Mouse (Mus musculus) NIH3T3 (cell line): ENCODE measurements around the gene 4632433K11Rik.
"Not testable (repeated sequence)": the region's sequence is repeated elsewhere in the genome, so short reads cannot be mapped to it uniquely, and the experiment has no call there.

Experiments used
- DNase-seq: peaks from one replicate; pipeline ENCODE4 v3.0.0-alpha.2; 2012; ENCODE audit warnings: low read depth

The 4632433K11Rik gene

DNA sequence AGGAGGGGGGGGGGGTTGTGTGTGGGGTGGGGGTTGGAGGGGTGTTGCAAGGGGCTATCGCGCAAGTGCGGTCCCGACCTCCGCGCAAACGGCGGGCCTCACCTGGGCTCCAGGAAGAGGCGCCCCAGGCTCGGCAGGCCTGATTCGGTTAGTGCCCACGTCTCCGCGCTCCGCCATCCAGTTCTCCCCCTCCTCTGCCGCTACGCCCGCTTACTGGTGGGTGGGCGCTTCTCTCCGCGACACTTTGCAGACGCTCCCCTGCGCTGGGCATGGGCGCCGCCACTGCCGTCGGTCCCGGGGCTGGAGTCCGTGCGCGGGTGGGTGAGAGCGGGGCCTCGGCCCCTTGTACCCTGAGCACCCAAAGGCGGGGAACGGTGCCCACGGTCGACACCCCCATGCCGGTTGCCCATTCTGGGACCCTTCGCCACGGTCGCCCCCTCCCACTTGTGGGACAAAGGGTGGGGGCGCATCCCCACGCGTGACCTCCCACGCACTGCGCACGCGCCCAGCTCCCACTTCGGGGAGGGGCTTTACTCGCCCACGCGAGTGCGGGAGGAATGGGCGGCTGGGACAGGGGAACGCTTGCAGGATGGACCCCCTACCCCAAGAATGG, 22.8 kb downstream of the 4632433K11Rik start:
- DNase-seq: no peak

DNA sequence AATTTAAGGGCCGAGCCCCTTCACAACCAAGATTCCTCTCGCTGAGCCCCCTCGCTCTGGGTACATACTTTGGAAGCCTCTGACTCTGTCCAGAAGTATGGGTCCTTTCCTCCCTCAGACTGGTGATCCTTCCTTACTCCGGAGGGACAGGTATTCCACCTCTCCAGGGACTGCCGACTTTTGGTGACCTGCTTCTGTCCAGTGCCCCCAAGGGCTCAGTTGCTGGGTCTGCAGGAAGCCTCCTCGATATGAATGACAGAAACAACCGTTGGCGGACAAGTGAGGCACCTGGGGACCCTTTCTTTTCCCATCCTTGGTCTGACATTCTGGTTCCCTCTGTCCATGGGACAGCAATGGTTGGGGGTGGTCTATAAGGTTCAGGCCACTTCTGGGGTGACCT, 23.5 kb downstream of the 4632433K11Rik start:
- no peak for DNase-seq

DNA sequence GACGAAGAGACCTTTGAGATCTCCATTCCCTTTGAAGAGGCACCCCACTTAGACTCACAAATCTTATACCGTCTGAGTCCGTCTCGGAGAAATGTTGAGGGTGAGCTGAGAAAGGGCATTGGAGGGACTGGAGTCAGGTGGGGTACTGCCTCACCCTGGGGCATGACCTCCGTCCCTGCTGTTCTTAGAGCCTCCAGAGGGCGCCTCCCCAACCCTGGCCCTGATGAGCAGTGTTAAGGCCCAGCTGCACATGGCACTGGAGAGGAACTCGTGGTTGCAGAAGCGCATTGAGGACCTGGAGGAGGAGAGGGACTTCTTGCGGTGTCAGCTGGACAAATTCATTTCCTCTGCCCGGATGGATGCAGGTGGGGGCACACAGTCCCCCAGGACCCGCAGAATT, 23.9 kb downstream of the 4632433K11Rik start:
- no peak for DNase-seq

DNA sequence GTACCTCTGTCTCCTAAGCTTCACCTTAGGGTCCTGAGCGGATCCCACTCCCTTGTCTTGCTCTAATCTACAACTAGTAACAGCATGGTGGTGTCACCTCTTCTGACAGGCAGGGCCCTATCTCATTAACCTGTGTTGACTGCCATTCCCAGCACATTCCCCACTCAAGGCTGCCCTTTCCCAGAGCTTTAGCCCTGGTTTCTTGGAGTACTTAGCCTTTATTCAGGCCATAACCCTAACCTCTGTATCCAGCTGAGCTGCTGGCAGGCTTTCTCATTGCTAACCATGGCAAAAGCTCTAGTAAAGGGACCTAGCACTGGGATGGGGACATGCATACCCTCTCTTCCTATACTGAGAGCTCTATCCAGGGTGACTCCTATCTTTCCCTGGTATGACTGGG, 24.7 kb downstream of the 4632433K11Rik start:
- no peak for DNase-seq

DNA sequence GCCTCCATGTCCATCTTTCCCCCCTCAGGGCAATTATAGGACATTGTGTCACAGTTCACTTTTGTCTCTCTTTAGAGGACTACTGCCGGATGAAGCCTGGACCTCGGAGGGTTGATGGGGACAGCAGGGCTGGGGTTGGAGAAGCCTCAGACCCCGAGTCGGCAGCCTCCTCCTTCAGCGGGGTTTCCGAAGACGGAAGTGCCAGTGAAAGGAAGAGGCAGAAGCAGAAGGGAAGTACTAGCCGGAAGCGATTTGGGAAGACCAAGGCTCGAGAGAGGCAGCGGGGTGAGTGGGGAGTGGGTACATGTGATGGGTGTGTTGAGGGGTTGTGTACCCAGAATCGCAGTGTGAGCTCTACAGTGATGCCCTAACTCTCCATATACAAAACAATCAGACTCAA, 25.5 kb downstream of the 4632433K11Rik start:
- DNase-seq: no peak

DNA sequence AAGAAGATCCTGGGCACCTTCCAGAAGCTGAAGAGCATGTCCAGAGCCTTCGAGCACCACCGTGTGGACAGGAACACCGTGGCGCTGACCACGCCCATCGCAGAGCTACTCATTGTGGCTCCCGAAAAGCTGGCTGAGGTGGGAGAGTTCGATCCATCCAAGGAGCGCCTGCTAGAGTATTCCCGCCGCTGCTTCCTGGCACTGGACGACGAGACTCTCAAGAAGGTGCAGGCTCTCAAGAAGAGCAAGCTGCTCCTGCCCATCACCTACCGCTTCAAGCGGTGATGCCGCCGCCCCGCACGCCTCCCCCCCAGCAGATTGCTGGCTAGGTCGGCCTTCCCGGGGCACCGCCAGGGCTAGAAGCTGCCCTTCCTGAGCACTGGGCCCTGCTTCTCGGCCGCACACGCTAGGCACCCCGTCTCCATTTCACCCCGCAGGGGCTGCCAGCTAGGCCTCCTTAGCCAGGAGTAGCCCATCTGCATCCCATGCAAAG, 26.4 kb downstream of the 4632433K11Rik start:
- DNase-seq: peak; percentile 96

DNA sequence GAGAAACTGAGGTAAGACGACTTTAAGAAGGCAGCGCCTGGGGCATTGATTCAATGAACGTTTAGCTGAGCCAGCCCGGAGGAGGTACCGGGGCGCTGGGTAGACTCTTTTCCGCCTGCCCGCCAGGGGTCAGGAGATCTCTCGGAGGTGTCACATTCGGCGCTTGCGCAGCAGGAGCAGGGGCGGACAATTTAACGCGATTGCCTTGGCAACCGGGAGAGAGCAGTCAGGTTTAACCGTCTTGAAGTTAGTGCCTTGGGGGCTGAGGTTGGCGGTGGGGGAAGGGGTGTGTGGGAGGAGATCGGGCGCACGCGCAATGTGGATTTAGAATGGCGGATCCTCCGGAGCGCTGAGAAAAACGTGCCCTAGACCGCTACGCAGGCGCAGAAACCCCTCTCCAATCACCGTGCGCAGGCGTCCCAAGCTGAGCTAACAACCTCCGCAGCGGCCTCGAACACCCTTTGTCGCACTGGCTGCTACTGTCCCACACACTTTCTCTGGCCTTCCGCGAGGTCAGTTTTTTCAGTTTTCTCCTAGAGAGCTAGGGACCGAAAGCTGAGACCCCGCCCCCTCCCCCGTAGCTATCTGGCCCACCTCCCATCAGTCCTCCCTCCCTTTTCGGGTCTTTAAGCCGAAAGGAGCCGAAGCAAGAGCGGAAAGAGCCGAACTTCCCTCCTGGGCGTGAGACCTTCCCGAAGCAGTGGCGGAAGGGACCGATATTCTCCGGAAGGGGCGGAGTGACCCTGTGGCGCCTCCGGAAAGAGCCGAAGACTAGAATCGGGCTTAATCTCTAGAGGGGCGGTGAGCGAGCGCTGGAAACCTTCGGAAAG, 27.2 kb downstream of the 4632433K11Rik start:
- DNase-seq: peak; percentile 99

DNA sequence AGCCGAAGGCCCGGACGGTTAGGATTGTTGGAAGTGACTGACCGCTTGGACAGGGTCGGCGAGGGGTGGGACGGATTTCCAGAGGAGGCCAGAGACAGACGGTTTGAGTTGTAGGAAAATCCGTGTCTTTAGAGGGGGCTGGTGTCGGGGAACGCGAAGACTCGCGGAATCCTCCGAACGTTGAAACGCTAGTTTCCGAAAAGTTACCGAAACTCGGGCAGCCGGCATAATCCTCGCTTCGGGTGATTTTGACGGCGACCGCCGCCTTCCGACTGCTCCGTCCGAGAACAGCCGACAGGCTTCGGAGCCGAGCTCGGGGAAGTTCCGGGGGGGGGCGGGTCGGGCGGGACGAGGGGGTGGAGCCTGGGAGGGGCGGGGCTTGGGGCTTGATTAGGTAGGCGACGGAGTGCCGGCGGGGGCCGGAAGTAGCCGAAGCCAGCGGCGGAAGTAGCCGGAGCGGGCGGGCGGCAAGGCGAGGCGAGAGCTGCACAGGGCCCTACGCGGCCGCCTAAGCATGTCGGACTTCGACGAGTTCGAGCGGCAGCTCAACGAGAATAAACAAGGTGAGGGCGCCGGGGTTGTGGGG, 27.9 kb downstream of the 4632433K11Rik start, which contains the start of gene U2af2:
Gene U2af2, plus strand, starts transcription at position 370 of the 586 bp plus-strand sequence.
- peak; percentile 95 for DNase-seq

DNA sequence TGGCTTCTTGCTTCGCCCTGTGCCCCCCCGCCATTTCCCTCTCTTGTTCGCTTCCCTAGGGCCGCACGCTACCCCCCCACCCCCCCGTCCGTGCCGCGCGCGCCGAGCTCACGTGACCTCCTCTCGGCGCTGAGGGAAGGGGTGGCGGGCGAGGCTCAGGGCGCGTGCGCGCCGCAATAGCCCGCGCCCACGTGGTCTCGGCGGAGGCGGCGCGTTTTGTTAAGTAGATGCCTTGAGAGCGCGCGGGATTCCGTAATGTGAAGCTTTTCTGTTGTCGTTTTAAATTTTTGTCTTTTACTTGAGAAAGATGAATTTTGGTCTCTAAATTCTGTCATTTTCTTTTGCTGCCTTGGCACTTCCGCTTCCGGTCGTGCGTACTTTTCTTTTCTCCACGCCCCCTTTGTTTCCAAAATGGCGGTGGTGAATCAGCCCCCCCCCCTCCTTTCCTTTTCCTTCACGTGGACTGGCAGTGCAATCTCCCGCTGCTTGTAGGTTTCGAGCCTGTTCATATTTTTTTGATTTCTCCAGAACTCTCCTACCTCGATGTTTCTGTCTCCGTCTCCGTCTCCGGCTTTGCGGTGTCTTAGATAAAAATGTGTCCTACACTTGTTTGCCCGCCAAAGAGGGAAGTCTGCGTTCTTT, 28.6 kb downstream of the 4632433K11Rik start:
- peak; percentile 89 for DNase-seq

DNA sequence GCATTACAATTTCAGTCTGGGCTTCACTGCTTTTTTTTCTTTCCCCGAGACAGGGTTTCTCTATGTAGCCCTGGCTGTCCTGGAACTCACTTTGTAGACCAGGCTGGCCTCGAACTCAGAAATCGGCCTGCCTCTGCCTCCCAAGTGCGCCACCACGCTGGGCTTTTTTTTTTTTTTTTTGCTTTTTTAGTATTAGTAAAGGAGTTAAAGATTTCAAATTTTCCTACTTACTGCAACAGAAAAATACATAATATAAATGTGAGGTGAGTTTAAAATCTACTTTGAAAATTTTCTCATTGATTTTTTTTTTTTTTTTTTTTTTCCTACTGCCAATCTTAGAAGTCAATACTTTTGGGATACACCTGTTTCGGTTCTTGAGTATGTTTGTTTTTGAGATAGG, 31.0 kb downstream of the 4632433K11Rik start:
- DNase-seq: no peak

DNA sequence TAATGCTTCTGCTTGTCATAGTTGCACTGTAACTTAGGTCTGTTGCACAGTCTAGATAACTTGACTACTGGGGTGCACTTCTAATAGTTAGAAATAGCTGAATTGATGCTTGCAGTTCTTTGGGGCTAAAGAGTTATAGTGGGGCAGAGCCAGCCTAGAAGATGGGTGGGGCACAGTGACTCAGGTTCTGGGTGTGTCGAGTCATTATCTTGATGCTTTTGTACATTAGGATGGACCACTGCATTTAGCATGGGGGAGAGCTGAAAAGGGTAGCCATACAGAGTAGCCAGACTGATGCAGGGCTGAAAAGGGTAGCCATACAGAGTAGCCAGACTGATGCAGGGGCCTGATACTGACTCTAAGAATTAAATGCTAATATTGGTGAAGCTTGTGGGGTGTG, 39.7 kb downstream of the 4632433K11Rik start:
- DNase-seq: no peak

DNA sequence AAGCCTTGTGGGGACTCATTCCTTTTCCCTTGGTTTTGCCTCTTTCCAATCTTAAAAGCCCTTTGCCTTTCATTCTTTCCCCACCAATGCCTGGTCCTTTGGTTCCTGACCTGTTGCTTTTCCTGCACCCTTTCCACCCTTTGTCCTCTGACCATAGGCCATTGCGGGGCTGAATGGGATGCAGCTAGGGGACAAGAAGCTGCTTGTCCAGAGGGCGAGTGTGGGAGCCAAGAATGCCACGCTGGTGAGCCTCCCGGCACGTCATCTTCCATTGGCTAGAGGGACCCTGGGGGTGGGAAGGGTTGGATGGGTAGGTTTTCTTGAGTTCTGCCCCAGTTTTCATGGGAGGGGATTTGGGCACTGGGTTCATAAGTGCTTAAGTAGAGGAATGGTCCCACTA, 41.1 kb downstream of the 4632433K11Rik start:
- DNase-seq: no peak

DNA sequence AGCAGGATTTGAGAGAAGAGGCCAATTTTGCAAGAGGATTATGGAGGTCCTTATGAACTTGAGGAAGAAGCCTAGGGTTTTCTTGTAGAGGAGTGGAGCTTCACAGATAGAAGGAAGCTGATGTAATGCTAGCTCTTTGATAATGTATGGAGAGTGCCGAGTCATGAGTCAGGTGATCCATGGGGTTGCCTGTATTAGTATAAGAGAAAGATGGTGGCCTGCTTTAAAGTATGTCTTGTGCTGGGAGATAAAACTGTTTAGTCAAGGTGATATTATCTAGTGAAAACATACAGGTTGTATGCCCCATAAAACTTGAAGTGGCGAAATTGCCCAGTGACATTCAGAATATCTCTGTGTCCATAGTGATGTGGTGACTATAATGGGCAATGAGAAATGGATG, 43.0 kb downstream of the 4632433K11Rik start:
- no peak for DNase-seq

DNA sequence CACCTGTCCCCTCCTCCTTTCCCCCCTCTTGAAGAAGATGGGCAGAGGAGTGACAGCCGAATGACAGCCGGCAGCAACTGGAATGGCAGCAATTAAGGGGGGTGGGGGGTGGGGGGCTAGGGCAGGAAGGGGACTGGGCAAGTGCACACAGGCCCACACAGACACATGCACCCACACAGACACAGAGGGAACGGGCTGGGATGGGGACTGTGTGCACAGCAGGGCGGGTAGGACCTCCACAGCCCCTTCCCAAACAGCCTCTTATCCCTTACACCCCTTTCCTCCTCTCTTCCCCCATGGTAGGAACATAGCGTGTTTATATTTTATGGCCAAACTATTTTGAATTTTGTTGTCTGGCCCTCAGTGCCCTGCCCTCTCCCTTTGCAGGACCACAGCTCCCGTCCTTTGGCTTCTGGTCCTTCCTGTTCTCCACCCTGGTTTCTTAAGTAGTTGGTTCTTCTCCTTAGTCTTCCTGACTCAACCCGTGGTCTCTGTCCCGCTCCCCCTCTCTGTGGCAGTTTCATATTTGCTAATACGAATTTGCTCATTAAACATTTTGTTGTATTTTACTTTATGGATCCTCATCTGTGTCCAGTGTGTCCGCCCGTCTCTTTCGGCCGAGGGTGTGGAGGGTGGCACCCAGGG, 45.6 kb downstream of the 4632433K11Rik start:
- not testable (repeated sequence) for DNase-seq

DNA sequence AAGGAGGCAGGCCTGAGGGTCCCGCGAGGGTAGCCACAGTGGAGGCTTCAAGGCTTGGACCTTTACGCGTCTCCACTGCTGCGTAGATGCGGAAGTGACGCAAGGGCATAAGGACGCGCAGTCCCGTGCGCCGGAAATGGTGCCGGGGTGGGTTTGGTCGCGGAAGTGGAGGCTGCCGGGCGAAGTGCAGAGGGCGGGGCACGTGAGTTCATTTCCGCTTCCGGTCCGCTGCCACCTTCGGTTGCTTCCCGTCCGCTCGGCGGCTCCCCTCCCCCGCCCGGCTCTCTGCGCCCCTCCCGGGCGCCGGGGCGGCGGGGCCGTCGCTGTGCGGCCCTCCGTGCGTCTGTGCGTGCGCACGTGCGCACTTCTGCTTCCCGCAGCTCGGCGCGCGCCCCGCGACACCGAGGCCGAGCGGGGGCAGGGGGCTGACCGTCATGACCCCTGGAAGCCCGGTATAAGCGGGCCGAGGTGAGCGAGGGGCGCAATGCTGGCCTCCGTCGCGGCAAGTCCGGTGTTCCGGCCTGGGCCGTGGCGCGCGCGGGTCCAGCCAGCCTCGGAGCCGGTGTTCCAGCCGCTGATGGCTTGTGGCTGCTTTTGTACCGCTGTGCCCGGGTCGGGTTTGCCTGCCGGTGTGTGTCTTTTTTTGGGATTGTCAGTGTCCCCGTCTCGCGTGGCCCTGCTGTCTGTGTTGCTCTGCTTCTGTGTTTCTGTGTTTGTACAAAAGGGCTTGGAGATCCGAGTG, 46.3 kb downstream of the 4632433K11Rik start, which contains the start of gene Epn1:
Gene Epn1, plus strand, starts transcription at position 226 of the 742 bp plus-strand sequence.
- peak; percentile 96 for DNase-seq

DNA sequence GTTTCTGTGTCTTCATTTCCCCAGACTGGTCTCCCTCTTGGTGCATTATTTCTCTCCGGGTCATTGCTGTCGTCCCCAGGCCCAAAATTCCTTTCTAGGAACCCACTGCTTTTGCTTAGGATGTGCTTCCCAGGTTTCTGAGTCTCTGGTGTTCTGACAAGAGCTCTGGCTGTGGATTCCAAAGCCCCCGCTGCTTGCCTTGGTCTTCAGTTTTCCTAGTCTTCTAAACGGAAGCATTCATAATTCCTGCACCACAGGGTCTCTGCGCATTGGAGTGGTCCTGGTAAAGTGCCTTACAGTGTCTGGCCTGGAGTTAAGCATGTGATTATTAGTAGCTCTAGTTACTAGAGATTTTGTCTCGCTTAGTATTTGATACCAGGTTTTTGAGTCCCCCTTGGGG, 46.9 kb downstream of the 4632433K11Rik start:
- DNase-seq: peak; percentile 38

DNA sequence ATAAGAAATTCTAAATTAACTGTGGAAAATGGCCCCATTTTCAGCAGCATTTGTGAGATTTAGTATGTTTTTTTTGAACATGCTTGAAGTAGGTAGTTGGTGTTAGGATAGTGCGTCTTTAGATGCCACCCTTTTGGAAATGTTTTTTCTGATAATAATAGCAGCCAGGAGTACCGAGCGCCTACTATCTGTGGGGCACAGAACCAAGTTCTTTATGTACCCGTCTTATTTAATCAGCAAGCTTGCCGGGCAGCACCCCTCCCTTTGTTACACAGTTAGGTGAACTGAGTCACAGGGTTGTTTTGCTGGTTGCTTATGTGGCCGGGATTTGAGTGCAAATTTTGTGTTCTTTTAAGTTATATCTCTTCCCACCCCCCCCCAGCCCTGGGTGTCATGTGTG, 47.3 kb downstream of the 4632433K11Rik start:
- peak; percentile 34 for DNase-seq

DNA sequence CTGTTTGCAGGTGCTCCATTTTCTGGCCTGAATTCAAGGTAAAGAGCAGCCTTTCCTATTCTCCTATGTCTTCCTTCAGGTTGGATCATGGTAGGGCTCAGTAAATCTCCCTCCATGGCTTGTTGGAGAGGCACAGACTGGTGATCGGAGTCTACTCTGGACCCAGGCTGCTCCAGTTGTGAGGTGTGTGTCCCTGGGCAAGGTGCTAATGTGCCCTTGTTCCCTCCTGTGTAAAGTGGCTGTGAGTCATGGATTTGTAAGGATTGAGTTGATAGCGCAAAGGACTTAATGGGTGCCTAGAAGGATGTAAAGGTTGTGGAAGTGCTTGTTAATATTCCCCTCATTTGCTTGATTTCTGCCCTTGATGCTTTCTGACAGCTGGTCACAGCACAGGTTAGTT, 48.0 kb downstream of the 4632433K11Rik start:
- no peak for DNase-seq

DNA sequence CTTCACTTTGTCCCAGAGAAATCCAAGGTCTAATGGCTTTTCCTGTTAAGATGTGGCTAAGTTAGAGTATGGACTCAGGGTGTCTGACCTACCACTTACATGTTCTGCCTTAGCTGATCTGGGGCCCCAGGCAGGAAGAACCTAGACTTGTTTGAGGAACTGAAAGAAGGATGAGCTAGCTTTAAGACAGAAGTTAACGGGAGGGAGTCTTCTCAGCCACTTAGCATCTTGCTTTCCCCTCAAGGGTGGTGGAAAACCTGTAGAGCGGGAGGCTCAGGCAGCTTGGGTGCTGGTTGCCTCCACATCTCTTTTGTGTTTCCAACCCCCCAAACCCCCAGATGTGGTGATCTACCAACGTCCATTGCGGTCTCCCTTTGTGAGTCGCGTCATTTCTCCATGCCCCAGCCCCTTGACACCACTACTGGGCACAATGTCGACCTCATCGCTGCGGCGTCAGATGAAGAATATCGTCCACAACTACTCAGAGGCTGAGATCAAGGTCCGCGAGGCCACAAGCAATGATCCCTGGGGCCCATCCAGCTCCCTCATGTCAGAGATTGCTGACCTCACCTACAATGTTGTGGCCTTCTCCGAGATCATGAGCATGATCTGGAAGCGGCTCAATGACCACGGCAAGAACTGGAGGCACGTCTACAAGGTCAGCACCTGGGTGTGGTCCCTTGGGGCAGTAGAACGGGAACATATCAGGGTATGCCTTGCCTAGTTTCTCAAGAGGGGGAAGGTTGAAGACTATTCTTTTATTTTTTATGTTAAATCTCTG, 49.6 kb downstream of the 4632433K11Rik start:
- no peak for DNase-seq
